Comparison of ENCODE assay signal across 24 mouse cellular contexts in genomic region chr6:82750063-82750462, GRCm38 (mm10). TPM values are rescaled to one million over a fixed set of nuclear protein-coding genes. Genes with fewer than 3 reads are reported as not detected.
DNase-seq lines count a peak whose midpoint lies in the region; ATAC-seq and TF ChIP-seq lines count a peak whose summit lies in the region.
"Had no signal": no experiment of that assay in that cellular context is flagged by ENCODE, and none has a peak within 500 bp of the region (broad histone marks: within the 10 kb centered on the region; RNA-seq: fewer than 3 reads in every experiment).

No protein-coding gene starts in this region.

- H3K36me3 ChIP-seq in liver, embryonic 14.5 days (replicated peaks; ENCODE audit: control insufficient read depth, insufficient read depth, low read depth) = no peaks in the 10 kb centered on the region
- peaks cover 17% of the 10 kb centered on the region for H3K36me3 ChIP-seq in liver, embryonic 11.5 days (ENCODE audit: control insufficient read depth, insufficient read depth, low read length)
- H3K36me3 ChIP-seq in forebrain, embryonic 13.5 days (ENCODE audit: poor library complexity, severe bottlenecking) = peaks cover 12% of the 10 kb centered on the region; the same call in 1 of the 2 replicates

- no peak for ATAC-seq in liver, embryonic 14.5 days (ENCODE audit: insufficient read depth)
- no peak for ATAC-seq in liver, embryonic 11.5 days (replicated peaks; ENCODE audit: low FRiP score)
- no peak for ATAC-seq in forebrain, embryonic 13.5 days
- no peak for ATAC-seq in megakaryocyte-erythroid progenitor cell, adult 5-6 weeks (replicated peaks; ENCODE audit: low FRiP score, low TSS enrichment, poor library complexity, severe bottlenecking)

- WGBS in liver, embryonic 14.5 days (ENCODE audit: insufficient replicate concordance) = 39% methylated on average over 2 of the region's 2 CpGs
- 49% methylated on average over 2 of the region's 2 CpGs for WGBS in liver, embryonic 11.5 days
- WGBS in forebrain, embryonic 13.5 days = 65% methylated on average over 2 of the region's 2 CpGs

- H3K27ac ChIP-seq in gastrocnemius, adult 2 months = peak overlapping the region; percentile 97
- no peak overlapping the region for H3K27ac ChIP-seq in liver, embryonic 14.5 days
- no peak overlapping the region for H3K27ac ChIP-seq in liver, embryonic 11.5 days (ENCODE audit: low read depth, low read length)
- H3K27ac ChIP-seq in embryonic fibroblast, embryonic 13.5 days (ENCODE audit: insufficient read depth, low read length) = peak overlapping the region; percentile 24; the same call in 1 of the 2 replicates
- no peak overlapping the region for H3K27ac ChIP-seq in forebrain, embryonic 13.5 days
- H3K27ac ChIP-seq: embryonic facial prominence, embryonic 15.5 days; forebrain, embryonic 12.5 days; hindbrain, embryonic 10.5 days; limb, embryonic 12.5 days; liver, embryonic 15.5 days; midbrain, embryonic 10.5 days; stomach, embryonic 15.5 days had no signal

- H3K9ac ChIP-seq in liver, embryonic 14.5 days (replicated peaks) = no peak overlapping the region
- no peak overlapping the region for H3K9ac ChIP-seq in liver, embryonic 11.5 days (ENCODE audit: low read depth, low read length)
- H3K9ac ChIP-seq in forebrain, embryonic 13.5 days = no peak overlapping the region
- H3K9ac ChIP-seq: embryonic facial prominence, embryonic 15.5 days; forebrain, embryonic 12.5 days; heart, embryonic 15.5 days; limb, embryonic 12.5 days; liver, embryonic 15.5 days; stomach, embryonic 15.5 days had no signal

- TF ChIP-seq EP300 in liver, embryonic 14.5 days (IDR thresholded peaks at IDR 0.05; ENCODE audit: low read depth) = no peak

- no peak overlapping the region for H3K4me2 ChIP-seq in liver, embryonic 14.5 days (ENCODE audit: low read depth)
- H3K4me2 ChIP-seq in liver, embryonic 11.5 days = no peak overlapping the region
- no peak overlapping the region for H3K4me2 ChIP-seq in forebrain, embryonic 13.5 days
- H3K4me2 ChIP-seq: embryonic facial prominence, embryonic 15.5 days; forebrain, embryonic 12.5 days; heart, embryonic 15.5 days; limb, embryonic 12.5 days; liver, embryonic 15.5 days; stomach, embryonic 15.5 days had no signal

- H3K9me3 ChIP-seq in liver, embryonic 14.5 days (ENCODE audit: control insufficient read depth, low read length) = no peaks in the 10 kb centered on the region
- H3K9me3 ChIP-seq in liver, embryonic 11.5 days (ENCODE audit: control insufficient read depth, low read length) = no peaks in the 10 kb centered on the region
- no peaks in the 10 kb centered on the region for H3K9me3 ChIP-seq in forebrain, embryonic 13.5 days (replicated peaks)
- H3K9me3 ChIP-seq: embryonic facial prominence, embryonic 15.5 days; heart, embryonic 15.5 days; hindbrain, embryonic 10.5 days; limb, embryonic 12.5 days; liver, embryonic 15.5 days; midbrain, embryonic 10.5 days; stomach, embryonic 15.5 days had no signal

- peaks cover 0 to 5% of the 10 kb centered on the region in 2 experiments; a peak in 2 of 4 replicates for H3K4me1 ChIP-seq in liver, embryonic 14.5 days (replicated peaks; ENCODE audit: control insufficient read depth in 2 of 2, insufficient read depth in 2 of 2, low read length in 1 of 2)
- H3K4me1 ChIP-seq in liver, embryonic 11.5 days (replicated peaks; ENCODE audit: control insufficient read depth, insufficient read depth, low read length) = 0 out of 2 replicates have a peak, but pooled peaks cover 2% of the 10 kb centered on the region
- peaks cover 8% of the 10 kb centered on the region; the same call in 1 of the 2 replicates for H3K4me1 ChIP-seq in embryonic fibroblast, embryonic 13.5 days (ENCODE audit: control insufficient read depth, insufficient read depth, low read length)
- H3K4me1 ChIP-seq in forebrain, embryonic 13.5 days = no peaks in the 10 kb centered on the region
- H3K4me1 ChIP-seq: embryonic facial prominence, embryonic 15.5 days; forebrain, embryonic 12.5 days; hindbrain, embryonic 10.5 days; limb, embryonic 12.5 days; midbrain, embryonic 10.5 days; stomach, embryonic 15.5 days had no signal

- H3K27me3 ChIP-seq in liver, embryonic 14.5 days (ENCODE audit: control insufficient read depth, insufficient read depth, low read length) = no peaks in the 10 kb centered on the region
- H3K27me3 ChIP-seq in liver, embryonic 11.5 days (replicated peaks; ENCODE audit: control insufficient read depth, insufficient read depth, low read length) = no peaks in the 10 kb centered on the region
- no peaks in the 10 kb centered on the region for H3K27me3 ChIP-seq in forebrain, embryonic 13.5 days
- H3K27me3 ChIP-seq: embryonic facial prominence, embryonic 15.5 days; forebrain, embryonic 12.5 days; heart, embryonic 15.5 days; limb, embryonic 12.5 days; liver, embryonic 15.5 days; stomach, embryonic 15.5 days had no signal

- DNase-seq in gastrocnemius, adult 2 months = no peak
- DNase-seq in gastrocnemius, adult 8-10 months (ENCODE audit: low spot score in 2 of 2) = no peak
- DNase-seq in liver, embryonic 14.5 days (ENCODE audit: low read depth in 3 of 3, low spot score in 3 of 3) = no peak
- DNase-seq in liver, embryonic 11.5 days (ENCODE audit: low spot score) = no peak
- peak; percentile 49 for DNase-seq in ES-CJ7 (ENCODE audit: low read depth, low spot score)
- DNase-seq: adrenal gland, postnatal 25 days; cerebellum, adult 18-20 months; cerebellum, postnatal 36 days; gastrocnemius, postnatal 14 days; kidney, adult 2 months; kidney, postnatal 36 days; lung, postnatal 36 days; thymus, adult 2 months had no signal

- no peak for TF ChIP-seq POLR2A in embryonic fibroblast, embryonic 13.5 days (IDR thresholded peaks at IDR 0.05; ENCODE audit: low read depth, low read length)

- H3K4me3 ChIP-seq in gastrocnemius, adult 2 months = no peak overlapping the region
- H3K4me3 ChIP-seq in liver, embryonic 14.5 days (ENCODE audit: insufficient read depth in 1 of 2, low read depth in 2 of 2, low read length in 2 of 2) = no peak overlapping the region
- no peak overlapping the region for H3K4me3 ChIP-seq in liver, embryonic 11.5 days (ENCODE audit: low read depth, low read length)
- H3K4me3 ChIP-seq in embryonic fibroblast, embryonic 13.5 days (ENCODE audit: insufficient read depth, low read length) = no peak overlapping the region
- no peak overlapping the region for H3K4me3 ChIP-seq in forebrain, embryonic 13.5 days
- H3K4me3 ChIP-seq: embryonic facial prominence, embryonic 15.5 days; forebrain, embryonic 12.5 days; heart, embryonic 15.5 days; hindbrain, embryonic 10.5 days; limb, embryonic 12.5 days; liver, embryonic 15.5 days; midbrain, embryonic 10.5 days; stomach, embryonic 15.5 days had no signal

- peak; percentile 45 for TF ChIP-seq CTCF in gastrocnemius, adult 2 months (IDR thresholded peaks at IDR 0.05)
- TF ChIP-seq CTCF in liver, embryonic 14.5 days (IDR thresholded peaks at IDR 0.05; ENCODE audit: low read depth) = peak; percentile 49
- no peak for TF ChIP-seq CTCF in embryonic fibroblast, embryonic 13.5 days (IDR thresholded peaks at IDR 0.05; ENCODE audit: borderline replicate concordance, insufficient read depth, low read length)

- intact Hi-C loops in gastrocnemius, adult 2 months (cut with DNase I) = loop anchor here (2.0 kb wide), 1 partner anchor 113 kb away; no protein-coding TSS in a partner anchor

RNA-seq across cellular contexts. Expression of gene Hk2, which starts 24.2 kb away (rescaled TPM):
- total RNA-seq in gastrocnemius, adult 2 months (2021) = 100 to 1,000 TPM; 243 to 313 TPM
- 100 to 1,000 TPM; 261 to 301 (median 287) TPM for total RNA-seq in gastrocnemius, adult 8-10 months (2022)
- polyA plus RNA-seq in liver, embryonic 14.5 days (2012; rRNA removed) = 2.4 and 3.2 TPM in 2 replicates
- 2.5 and 5.6 TPM in 2 replicates for polyA plus RNA-seq in liver, embryonic 14.5 days (2014; fragmentation: Nextera tagmentation; extraction: Ambion mirVana)
- 25.0 and 29.0 TPM in 2 replicates for polyA plus RNA-seq in liver, embryonic 11.5 days (2014; fragmentation: Nextera tagmentation; extraction: Ambion mirVana)
- polyA plus RNA-seq in embryonic fibroblast, embryonic 13.5 days (2011; ENCODE audit: insufficient read length, low read depth, missing spikeins) = 26.2 and 30.8 TPM in 2 replicates
- polyA plus RNA-seq in forebrain, embryonic 13.5 days (2015; fragmentation: Nextera tagmentation; extraction: Ambion mirVana) = 13.4 and 16.8 TPM in 2 replicates
- total RNA-seq in megakaryocyte-erythroid progenitor cell, adult 5-6 weeks (2014; fragmentation: Nextera tagmentation) = 1.4 and 6.8 TPM in 2 replicates
- 6.5 and 10.6 TPM in 2 replicates for total RNA-seq in megakaryocyte-erythroid progenitor cell, adult 5-6 weeks (2017)

RNA-seq across cellular contexts. Expression of gene Pole4, which starts 44.9 kb away (rescaled TPM):
- 10 to 100 TPM; 16.7 to 18.4 TPM for total RNA-seq in gastrocnemius, adult 2 months (2021)
- 10 to 100 TPM; 19.6 to 27.0 (median 20.2) TPM for total RNA-seq in gastrocnemius, adult 8-10 months (2022)
- 11.9 and 15.3 TPM in 2 replicates for polyA plus RNA-seq in liver, embryonic 14.5 days (2012; rRNA removed)
- 53.5 and 56.6 TPM in 2 replicates for polyA plus RNA-seq in liver, embryonic 14.5 days (2014; fragmentation: Nextera tagmentation; extraction: Ambion mirVana)
- 106 and 108 TPM in 2 replicates for polyA plus RNA-seq in liver, embryonic 11.5 days (2014; fragmentation: Nextera tagmentation; extraction: Ambion mirVana)
- 54.9 and 75.0 TPM in 2 replicates for polyA plus RNA-seq in embryonic fibroblast, embryonic 13.5 days (2011; ENCODE audit: insufficient read length, low read depth, missing spikeins)
- 94.9 and 95.0 TPM in 2 replicates for polyA plus RNA-seq in forebrain, embryonic 13.5 days (2015; fragmentation: Nextera tagmentation; extraction: Ambion mirVana)
- 66.7 and 69.6 TPM in 2 replicates for total RNA-seq in megakaryocyte-erythroid progenitor cell, adult 5-6 weeks (2014; fragmentation: Nextera tagmentation)
- total RNA-seq in megakaryocyte-erythroid progenitor cell, adult 5-6 weeks (2017) = 38.8 and 41.2 TPM in 2 replicates

Comparison
In these comparisons a context has a peak if more than half of its experiments do, and no peak if none do; other contexts are left out.
1. H3K27ac ChIP-seq: peak in gastrocnemius, adult 2 months (single experiment) and embryonic fibroblast, embryonic 13.5 days (single experiment); none in liver, embryonic 14.5 days (single experiment), liver, embryonic 11.5 days (single experiment) and forebrain, embryonic 13.5 days (single experiment).